Mouse (Mus musculus): ENCODE results near the gene Ulk1.

Gene Ulk1

DNA sequence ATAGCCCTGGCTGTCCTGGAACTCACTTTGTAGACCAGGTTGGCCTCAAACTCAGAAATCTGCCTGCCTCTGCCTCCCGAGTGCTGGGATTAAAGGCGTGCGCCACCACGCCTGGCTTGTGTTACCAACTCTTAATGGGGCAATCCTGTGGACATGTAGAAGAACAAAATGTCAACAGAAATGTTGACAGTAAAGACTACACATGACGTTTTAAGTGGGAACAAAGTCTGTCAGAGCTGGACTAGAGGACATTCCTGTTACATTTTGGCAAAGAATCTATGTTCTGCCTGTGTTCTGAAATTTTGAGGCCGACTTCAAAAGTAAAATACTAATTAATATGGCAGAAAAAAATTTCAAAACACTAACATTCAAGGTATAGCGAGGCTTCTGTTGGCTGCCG, 46.0 kb downstream of the Ulk1 start:
- DNase-seq, result no peak

DNA sequence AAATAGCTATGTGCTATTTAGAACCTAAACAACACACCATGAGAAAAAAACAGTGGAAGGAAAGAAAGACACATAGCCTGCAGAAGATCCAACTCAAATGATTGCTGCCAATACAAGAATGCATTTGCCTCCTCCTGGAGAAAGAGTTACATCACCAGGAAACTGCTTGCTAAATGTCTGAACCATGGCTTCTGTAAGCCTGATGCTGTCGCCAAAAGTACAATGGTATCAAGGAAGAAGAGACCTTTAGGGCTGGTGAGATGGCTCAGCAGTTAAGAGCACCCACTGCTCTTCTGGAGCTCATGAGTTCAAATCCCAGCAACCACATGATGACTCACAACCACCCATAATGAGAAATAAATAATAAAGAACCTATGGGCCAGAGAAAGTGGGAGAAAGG, 64.9 kb downstream of the Ulk1 start:
- DNase-seq, result no peak

DNA sequence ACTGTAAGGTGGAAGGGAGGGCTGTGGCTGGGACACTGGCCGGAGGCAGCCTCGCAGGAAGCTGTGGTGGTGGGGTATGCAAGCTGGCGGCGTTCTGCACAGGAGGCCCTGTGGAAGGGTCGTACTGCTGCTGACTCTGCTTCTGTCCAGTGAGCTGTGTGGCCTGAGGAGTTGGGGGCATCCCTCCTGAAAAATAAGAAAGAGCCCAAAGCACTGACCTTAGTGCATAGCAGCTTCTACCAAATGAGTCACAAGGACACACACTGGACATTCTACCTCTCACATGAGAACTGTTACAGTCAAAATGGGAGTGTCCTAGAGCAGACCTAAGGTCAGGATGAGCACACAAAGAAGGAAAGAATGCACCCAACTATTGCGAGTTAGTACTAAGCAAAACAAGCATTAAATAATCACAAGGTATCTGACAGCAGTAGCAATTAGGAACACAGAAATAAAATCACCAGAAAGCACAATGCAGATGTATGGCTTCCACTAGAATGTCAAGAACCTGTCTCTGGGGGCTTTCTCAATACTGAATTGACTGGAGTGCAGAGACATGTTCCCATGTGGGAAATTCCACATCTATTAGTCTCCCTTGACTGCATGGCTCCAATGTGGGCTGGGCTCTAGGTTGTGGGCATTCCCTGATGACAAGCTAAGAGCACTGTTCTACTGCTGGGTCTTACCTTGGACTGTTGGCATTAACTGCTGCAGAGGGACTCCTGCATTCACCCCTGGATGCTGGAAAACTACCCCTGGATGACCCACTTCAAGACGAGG, 70.2 kb downstream of the Ulk1 start:
- DNase-seq, result no peak

DNA sequence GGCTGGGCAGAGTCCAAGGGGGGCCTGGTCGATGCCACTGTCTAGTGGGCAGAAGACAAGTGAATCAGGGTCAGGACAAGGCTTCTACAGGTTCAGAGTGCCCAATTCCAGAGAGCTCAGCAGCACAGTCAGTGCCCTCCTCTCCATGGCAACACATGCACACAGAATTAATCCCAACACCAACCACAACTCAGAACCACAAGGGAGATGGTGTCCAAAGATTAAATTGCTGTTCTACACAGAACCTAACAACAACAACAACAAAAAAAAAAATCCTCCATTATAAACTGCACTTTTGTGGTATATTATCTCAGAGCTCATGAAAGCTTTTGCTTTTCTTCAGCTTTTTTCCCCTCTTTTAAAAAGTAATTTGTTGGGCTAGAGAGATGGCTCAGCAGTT, 74.3 kb downstream of the Ulk1 start:
- no peak for DNase-seq
